Mouse (Mus musculus) thymus, adult 2 months (tissue): ENCODE data around the gene C8g.

Experiments used
- CTCF ChIP-seq: fragments of 200-500 bp; IDR thresholded peaks from 2 replicates; pipeline ENCODE4 v1.5.1; 2012; ENCODE audit warnings: mild to moderate bottlenecking, control low read depth, low read length, moderate library complexity, borderline replicate concordance; ENCODE audit not compliant: control insufficient read depth, poor library complexity, insufficient read depth; ENCODE audit errors: extremely low read depth
- POLR2A ChIP-seq: fragments of 200-500 bp; IDR thresholded peaks from 2 replicates; pipeline ENCODE4 v1.6.1; 2012; ENCODE audit warnings: mild to moderate bottlenecking, low read length, control low read depth, moderate library complexity; ENCODE audit not compliant: control insufficient read depth, poor library complexity, insufficient read depth; ENCODE audit errors: extremely low read depth

DNA sequence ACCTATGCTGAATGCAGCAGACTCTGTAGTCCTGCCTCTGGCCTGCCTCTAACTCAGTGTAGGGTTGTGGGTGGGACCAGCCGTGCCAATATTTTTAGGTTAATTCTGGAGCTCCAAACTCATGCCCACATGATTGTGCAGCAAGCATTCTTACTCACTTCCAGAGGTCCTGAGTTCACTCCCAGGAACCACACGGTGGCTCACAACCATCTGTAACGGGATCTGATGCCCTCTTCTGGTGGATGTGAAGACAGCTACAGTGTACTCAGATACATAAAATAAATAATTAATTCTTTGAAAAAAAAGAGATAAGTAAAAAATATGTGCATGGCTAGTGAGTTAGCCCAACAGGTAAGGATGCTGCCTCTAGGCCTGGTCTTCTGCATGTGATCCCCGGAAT is 5.1 kb downstream of the C8g start:
- no peak for TF ChIP-seq CTCF
- TF ChIP-seq POLR2A = no peak
